Mouse (Mus musculus) gastrocnemius, adult 2 months (tissue): ENCODE measurements around the gene Myo16. TPM values are rescaled to one million over a fixed set of nuclear protein-coding genes. Genes with fewer than 3 reads are reported as not detected.

Experiments used
- DNase-seq: peaks from one replicate; pipeline ENCODE4 v3.0.0; 2022
- H3K27ac ChIP-seq: fragments of 200-600 bp; 2 replicates; pipeline ENCODE4 v1.8.1; 2022; ENCODE audit warnings: mild to moderate bottlenecking
- H3K4me3 ChIP-seq: fragments of 200-600 bp; 2 replicates; pipeline ENCODE4 v1.8.1; 2022; ENCODE audit warnings: mild to moderate bottlenecking, moderate library complexity
- CTCF ChIP-seq: fragments of 200-600 bp; IDR thresholded peaks from 2 replicates; pipeline ENCODE4 v1.8.1; 2022; ENCODE audit warnings: antibody characterized with exemption, mild to moderate bottlenecking, moderate library complexity
- intact Hi-C: fragments of 180-260 bp; cut with DNase I; formaldehyde crosslinking; loops from one replicate; pipeline ENCODE4 v1.15.1; 2025
- total RNA-seq, 2 experiments: library from RNA; stranded (reverse); gene quantifications; 2 replicates each; pipeline ENCODE4 v1.2.3; 2021

The Myo16 gene
- total RNA-seq, 2 experiments from 2014 or later, result 0.08 to 0.36 TPM

DNA sequence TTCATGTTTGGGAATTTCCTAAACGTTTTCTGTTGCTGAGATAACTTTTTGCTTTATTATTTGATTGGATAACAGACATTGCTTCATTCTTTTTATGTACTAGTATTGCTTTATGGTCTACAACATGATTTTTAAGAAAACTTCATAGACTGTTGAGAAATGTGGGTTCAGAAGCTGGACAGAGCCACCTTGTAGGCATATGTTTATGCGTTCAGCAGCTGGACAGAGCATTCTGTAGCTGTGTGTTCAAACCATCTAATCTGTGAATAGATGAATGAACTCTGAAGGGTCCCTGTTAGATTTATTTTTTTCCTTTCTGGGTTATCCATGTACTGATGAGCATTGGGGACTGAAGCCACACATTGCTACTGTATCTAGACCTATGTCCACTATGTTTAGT is 102.0 kb downstream of the Myo16 start:
- Histone ChIP-seq H3K4me3 (no peak overlapping the region), H3K27ac (no peak overlapping the region)
- TF ChIP-seq CTCF, result no peak
- no peak for DNase-seq
- intact Hi-C loops, result no loop called here

DNA sequence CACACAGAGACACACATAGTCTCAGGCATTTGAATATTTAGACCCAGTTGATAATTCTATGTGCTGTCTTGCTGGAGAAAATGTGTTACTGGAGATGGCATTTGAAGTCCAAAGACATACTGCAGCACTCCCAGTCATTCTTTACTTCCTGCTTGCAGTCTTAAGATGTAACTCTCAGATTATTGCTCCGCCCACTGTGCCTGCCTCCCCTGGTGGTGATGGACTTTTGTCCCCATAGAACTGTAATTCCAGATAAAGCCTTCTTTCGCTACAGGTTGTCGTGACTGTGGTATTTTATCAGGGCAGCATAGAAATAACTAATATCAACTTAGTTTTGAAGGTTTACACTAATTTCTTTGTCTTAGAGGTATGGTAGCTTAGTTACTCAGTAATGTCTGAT is 102.9 kb downstream of the Myo16 start:
- TF ChIP-seq CTCF, result no peak
- H3K27ac ChIP-seq, result no peak overlapping the region
- no peak overlapping the region for H3K4me3 ChIP-seq
- intact Hi-C loops, result no loop called here
- no peak for DNase-seq

DNA sequence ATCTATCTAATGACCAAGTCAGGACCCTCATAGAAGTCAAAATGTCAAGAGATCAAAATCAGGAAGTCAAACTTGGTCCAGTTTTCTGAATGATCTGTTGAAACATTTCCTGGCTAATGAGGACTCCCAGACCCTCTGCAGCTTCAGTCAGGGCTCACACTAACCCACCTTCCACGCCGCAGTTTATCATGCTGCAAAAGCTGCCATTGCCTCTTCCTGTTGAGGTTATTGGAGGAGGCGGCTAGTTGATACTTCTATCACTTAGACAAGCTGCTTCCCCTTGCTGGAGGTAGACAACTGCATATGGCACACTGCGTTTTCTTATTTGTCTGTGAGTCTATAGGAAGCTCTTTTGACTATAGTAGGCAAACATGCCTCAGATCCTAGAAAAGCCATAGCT is 116.4 kb downstream of the Myo16 start:
- intact Hi-C loops, result no loop called here
- DNase-seq, result no peak
- Histone ChIP-seq H3K27ac (no peak overlapping the region), H3K4me3 (no peak overlapping the region)
- no peak for TF ChIP-seq CTCF

DNA sequence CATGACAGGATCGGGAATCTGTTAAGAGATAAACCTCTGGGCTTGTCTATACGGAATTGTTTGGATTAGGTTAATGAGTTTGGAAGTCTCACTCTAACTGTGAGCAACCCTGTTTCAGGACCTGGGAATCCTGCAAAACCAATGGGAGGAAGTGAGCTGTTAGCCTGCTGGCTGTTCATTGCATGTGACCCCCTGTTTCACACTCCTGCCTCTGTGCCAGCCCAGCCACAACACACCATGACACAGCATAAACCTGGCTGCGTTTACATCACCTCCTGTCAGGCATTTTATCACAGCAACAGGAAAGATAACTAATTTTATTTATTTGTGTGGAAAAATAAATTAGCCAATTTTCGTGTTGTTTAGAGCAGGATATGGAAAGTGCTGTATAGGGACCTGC is 138.9 kb downstream of the Myo16 start:
- no peak for TF ChIP-seq CTCF
- no peak for DNase-seq
- no peak overlapping the region for H3K4me3 ChIP-seq
- no peak overlapping the region for H3K27ac ChIP-seq
- intact Hi-C loops, result no loop called here

DNA sequence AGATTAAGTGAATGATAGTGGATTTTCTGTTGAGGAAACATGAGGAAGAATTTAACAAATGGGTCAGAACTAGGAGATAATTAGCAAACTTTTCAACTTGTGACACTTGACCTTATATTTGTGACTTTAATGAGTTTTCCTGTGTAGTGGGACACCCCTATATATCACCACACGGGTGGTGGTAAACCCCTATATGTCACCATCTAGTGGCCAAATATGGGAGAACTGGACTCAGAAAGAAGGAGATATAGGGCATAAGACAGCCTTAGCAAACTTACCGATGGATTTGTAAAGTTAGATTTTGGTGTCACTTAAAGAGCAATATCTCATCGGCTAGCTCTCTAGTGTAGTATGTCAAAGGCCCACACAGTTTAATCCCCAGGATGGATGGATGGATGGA is 147.1 kb downstream of the Myo16 start:
- Histone ChIP-seq H3K4me3 (no peak overlapping the region), H3K27ac (no peak overlapping the region)
- peak; percentile 50 for TF ChIP-seq CTCF
- no peak for DNase-seq
- intact Hi-C loops, result loop anchor here (2.0 kb wide), 1 partner anchor 324 kb away; the partner anchor contains the start of genes Abhd13 and Lig4

DNA sequence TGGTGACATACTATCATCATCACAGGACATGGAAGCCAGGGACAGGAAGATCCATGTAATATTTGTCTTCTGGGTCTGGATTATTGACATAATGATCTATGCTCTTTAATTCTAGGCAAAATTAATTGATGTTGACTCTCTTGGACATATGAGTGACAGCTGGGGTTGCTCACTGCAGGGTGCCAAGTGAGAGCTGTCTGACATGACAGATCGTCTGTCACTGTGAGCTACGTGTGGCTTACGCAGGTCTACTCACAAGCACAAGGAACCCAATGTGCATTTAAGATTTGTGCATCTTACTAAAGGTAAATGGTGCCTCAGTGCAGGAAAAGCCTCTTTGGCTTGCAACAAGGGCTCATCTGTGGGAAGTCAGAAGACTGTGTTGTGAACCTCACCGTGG is 149.3 kb downstream of the Myo16 start:
- H3K27ac ChIP-seq, result no peak overlapping the region
- intact Hi-C loops, result no loop called here
- no peak for DNase-seq

DNA sequence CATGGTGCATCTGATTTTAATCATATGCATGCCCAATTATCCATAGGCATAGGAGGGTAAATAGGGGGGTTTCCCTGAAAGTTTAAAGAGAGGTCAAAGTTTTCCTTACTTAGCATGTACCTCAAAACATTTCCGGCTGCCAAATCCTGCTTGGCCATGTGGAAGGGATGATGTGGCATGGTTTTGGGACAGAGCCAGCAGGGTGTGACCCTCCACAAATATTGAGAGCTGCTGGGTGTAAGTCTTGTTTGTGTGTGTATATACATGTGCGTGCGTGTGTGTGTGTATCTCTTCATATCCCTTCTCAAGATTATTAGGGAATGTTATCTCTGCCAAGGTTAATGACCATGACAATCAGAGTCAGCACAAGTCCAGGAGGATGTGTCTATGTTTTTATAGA is 150.3 kb downstream of the Myo16 start:
- DNase-seq, result no peak
- TF ChIP-seq CTCF, result no peak
- H3K27ac ChIP-seq, result no peak overlapping the region
- H3K4me3 ChIP-seq, result no peak overlapping the region
- intact Hi-C loops, result no loop called here

More for the DNA sequence above, 149.3 kb downstream of the Myo16 start:
- no peak overlapping the region for H3K4me3 ChIP-seq
- TF ChIP-seq CTCF, result no peak

DNA sequence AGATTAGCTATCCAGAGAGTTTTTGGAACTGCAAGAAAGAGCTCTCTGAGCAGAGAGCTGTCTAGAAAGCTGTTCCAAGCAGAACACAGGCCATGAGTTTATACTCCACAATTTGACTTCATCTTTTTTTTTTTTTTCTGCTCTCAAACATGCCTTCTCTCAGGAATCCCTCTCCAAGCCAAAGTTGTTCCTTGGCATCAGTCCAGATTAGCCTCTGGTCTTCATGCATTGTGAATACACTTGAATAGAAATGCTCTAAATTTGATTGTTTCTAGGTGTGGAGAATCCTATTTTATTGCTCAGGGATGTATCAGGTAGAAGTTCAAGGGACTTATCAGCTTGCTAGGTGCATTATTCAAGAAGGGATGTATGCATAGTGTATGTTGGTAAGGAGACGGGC is 151.0 kb downstream of the Myo16 start:
- no peak for DNase-seq
- TF ChIP-seq CTCF, result no peak
- H3K27ac ChIP-seq, result no peak overlapping the region
- no peak overlapping the region for H3K4me3 ChIP-seq
- intact Hi-C loops, result no loop called here

DNA sequence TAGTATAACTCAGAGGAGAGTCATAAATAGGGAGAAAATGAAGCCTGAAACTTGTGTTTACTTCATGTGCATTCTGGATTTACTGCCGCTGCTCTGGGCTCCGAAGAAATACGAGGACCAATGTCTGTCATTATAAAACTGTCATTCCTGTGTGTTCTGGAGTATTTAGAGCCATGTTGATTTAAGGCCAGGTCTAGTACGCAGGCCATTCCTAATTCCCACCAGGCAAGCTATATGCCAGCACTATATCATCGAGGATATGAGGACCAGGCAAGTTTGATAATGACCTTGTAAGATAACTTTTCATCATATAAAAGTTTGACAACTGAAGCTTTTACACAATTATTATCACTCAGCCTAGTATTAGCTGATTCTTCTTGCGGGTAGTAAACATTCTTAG is 153.6 kb downstream of the Myo16 start:
- no peak overlapping the region for H3K27ac ChIP-seq
- H3K4me3 ChIP-seq, result no peak overlapping the region
- TF ChIP-seq CTCF, result no peak
- DNase-seq, result no peak
- intact Hi-C loops, result no loop called here

DNA sequence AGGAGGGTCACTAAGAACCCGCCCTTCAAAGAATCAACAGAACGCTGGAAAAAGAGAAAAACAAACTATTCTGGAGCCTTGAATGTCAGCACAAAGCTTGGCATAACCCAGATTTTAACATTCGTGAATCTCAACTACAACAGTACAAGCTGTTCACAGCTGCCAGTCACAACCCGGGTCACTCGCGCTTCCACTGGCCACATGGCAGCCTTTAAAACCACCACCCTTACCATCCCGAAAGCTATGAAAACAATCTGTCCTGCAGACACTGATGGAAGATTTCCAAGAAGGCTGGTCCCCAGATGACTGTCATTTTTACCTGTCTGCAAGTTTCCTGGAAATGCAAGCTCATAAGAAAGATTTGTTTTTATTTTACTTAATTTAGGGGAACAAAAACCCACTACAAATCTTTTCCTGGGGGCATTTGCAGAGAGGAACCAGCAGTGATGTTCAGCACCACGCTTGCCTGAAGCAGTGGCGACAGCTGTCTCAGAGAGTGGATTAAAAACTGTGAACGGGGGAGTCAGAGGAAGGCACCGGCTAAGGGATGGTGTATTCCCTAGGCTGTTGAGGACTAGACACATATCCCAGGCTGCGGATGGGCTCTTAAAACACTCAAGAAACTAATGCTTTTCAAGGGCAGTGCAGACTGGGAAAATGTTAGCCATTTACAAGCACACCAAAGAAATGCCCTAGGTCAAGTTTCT is 154.2 kb downstream of the Myo16 start:
- DNase-seq, result no peak
- intact Hi-C loops, result no loop called here
- Histone ChIP-seq H3K27ac (no peak overlapping the region), H3K4me3 (no peak overlapping the region)
- TF ChIP-seq CTCF, result no peak

DNA sequence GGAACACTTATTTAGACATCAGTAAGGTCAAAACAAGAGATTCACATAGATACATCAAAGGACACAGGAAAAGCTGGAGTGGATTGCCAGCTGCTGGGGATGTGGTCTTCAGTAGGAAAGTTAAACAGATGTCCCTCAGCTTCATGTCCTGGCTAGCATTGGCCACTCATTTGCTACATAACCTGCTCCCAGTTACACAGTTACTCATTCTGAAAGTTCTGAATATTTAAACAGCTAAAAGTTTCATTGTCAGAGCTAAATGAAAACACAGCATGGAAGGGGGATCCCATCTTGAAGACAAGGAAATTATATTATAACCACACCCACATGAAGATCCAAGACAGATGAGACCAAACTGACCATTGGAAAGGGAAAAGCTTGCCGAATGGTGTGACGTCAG is 156.8 kb downstream of the Myo16 start:
- no peak for TF ChIP-seq CTCF

DNA sequence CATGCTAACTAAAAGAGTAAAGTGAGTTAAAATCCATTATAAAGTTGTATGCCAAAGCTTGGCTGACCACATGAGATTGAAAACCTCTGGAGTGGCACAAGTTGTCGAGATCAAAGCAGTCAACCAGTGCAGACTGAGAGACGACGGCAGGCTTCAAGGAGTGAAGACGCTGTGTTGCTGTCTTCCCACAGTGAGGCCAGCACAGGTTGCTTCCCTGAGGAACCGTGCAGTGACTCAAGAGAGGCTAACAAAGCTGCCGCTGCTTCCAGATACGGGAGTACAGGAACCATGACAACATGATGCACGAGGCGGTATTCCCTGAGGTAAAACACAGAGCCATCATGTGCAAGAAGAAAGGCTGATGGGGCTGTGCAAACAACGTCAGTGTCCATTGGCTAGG is 158.6 kb downstream of the Myo16 start:
- DNase-seq, result no peak
- TF ChIP-seq CTCF, result no peak
- intact Hi-C loops, result loop anchor here (5.0 kb wide), 1 partner anchor 80 kb away; no protein-coding TSS in a partner anchor

More for the DNA sequence above, 156.8 kb downstream of the Myo16 start:
- Histone ChIP-seq H3K27ac (no peak overlapping the region), H3K4me3 (no peak overlapping the region)
- no peak for DNase-seq
- intact Hi-C loops, result loop anchor here (5.0 kb wide), 1 partner anchor 78 kb away; no protein-coding TSS in a partner anchor

DNA sequence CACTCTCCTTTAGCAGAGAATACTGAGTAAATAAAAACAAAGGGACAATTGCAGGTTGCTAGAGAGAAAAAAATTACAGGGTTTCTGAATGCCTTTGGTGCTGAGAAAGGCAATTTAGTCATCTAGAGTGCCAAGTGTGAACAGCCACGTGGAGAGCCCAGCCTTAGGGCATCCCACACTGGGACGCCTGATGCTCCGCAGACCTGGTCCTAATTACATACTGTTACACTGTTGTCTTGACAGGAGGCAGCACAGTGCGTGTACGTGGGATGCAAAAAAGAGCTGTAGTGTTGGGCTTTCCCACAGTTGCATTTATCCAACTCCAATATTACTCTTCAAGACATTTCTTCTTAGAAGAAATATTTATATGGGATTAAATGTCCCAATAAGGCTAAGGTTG is 162.5 kb downstream of the Myo16 start:
- no peak for DNase-seq
- H3K27ac ChIP-seq, result no peak overlapping the region
- no peak overlapping the region for H3K4me3 ChIP-seq
- no peak for TF ChIP-seq CTCF
- intact Hi-C loops, result no loop called here

More for the DNA sequence above, 158.6 kb downstream of the Myo16 start:
- no peak overlapping the region for H3K4me3 ChIP-seq
- no peak overlapping the region for H3K27ac ChIP-seq

DNA sequence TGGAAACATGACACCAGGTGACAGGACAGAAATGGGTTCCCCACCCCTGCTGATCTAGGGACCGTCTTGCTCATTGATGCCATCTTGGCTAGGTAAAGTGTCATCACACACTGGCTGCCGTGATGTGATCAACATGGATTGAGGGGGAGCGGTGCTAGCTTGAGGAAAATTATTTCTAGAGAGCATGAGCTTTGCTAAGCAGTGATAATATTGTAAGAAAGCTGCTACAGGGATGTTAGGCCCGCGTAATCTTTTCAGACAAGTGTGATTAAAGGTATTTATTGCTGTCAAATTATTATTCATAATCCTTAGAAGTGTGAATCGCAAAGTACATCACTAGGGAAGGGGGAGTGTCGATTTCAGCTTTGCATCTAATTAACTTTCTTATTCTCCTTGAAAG is 164.4 kb downstream of the Myo16 start:
- no peak for TF ChIP-seq CTCF
- intact Hi-C loops, result no loop called here
- no peak for DNase-seq
- H3K4me3 ChIP-seq, result no peak overlapping the region
- H3K27ac ChIP-seq, result no peak overlapping the region
